Mouse (Mus musculus): ENCODE results near the gene Hsd17b11. TPM values are rescaled to one million over a fixed set of nuclear protein-coding genes. Genes with fewer than 3 reads are reported as not detected.

Hsd17b11 gene
- polyA plus RNA-seq, 1 experiment from 2014 or later = 26.7 TPM

DNA sequence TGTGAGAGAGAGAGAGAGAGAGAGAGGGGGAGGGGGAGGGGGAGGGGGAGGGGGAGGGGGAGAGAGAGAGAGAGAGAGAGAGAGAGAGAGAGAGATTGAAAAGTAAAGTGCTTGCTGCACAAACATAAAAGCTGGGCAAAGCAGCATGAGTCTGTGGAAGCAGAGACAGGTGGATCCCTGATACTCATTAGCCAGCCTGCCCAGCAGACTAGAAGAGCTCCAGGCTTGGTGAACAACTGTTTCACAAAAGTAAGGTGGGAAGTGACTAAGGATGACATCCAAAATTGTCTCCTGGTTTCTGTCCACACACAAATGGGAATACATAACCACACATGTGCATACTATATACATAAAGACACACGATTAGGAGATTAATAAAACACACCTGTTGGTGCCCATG is 81.9 kb downstream of the Hsd17b11 start:
- Histone ChIP-seq H3K4me1 (ENCODE audit: insufficient read depth) (no peaks in the 10 kb centered on the region), H3K36me3 (replicated peaks; ENCODE audit: insufficient read depth, low read length) (no peaks in the 10 kb centered on the region), H3K9me3 (ENCODE audit: low read length) (no peaks in the 10 kb centered on the region), H3K27me3 (ENCODE audit: insufficient read depth, low read length) (no peaks in the 10 kb centered on the region), H3K27ac (ENCODE audit: low read depth) (no peak overlapping the region), H3K4me2 (ENCODE audit: low read depth, low read length) (no peak overlapping the region), H3K4me3 (ENCODE audit: low read depth, low read length) (no peak overlapping the region), H3K9ac (replicated peaks) (no peak overlapping the region)
- 75% methylated on average over 1 of the region's 1 CpGs for WGBS (ENCODE audit: insufficient replicate concordance)
- no peak for DNase-seq
- TF ChIP-seq CTCF (IDR thresholded peaks at IDR 0.05; ENCODE audit: low read depth) = no peak
- TF ChIP-seq EP300 (IDR thresholded peaks at IDR 0.05; ENCODE audit: low read depth) = no peak
- no peak for ATAC-seq

Small RNAs within 50 kb of the gene (microRNA-seq; reads per million reads assigned to microRNA genes)
- 4.5 reads per million, percentile 6 among the genes with 10 or more reads in this experiment for gene Mir5619

Other genes starting within 250 kb of the Hsd17b11 start
- gene Klhl8, start 110.7 kb downstream of the Hsd17b11 start, polyA plus RNA-seq (2015; fragmentation: Nextera tagmentation; extraction: Ambion mirVana) = 1.5 and 1.9 TPM in 2 replicates
- 459 and 502 TPM in 2 replicates for gene Hsd17b13, start 44.5 kb downstream of the Hsd17b11 start, polyA plus RNA-seq (2015; fragmentation: Nextera tagmentation; extraction: Ambion mirVana)
- 48.5 and 48.7 TPM in 2 replicates for gene Nudt9, start 24.4 kb upstream of the Hsd17b11 start, polyA plus RNA-seq (2015; fragmentation: Nextera tagmentation; extraction: Ambion mirVana)
- gene Gm17660, start 55.7 kb upstream of the Hsd17b11 start, polyA plus RNA-seq (2015; fragmentation: Nextera tagmentation; extraction: Ambion mirVana) = not detected in 2 replicates
- gene Sparcl1, start 91.8 kb upstream of the Hsd17b11 start, polyA plus RNA-seq (2015; fragmentation: Nextera tagmentation; extraction: Ambion mirVana) = 5.2 and 6.3 TPM in 2 replicates
- gene Dspp, start 148.8 kb upstream of the Hsd17b11 start, polyA plus RNA-seq (2015; fragmentation: Nextera tagmentation; extraction: Ambion mirVana) = not detected in 2 replicates
- gene Dmp1, start 180.7 kb upstream of the Hsd17b11 start, polyA plus RNA-seq (2015; fragmentation: Nextera tagmentation; extraction: Ambion mirVana) = not detected in 2 replicates

All from liver, postnatal 0 days (tissue).